Mouse (Mus musculus): Measurements from ENCODE around the gene Hlx.

GRCm38 (mm10) chr1:184731091-184731640 lies 1.3 kb downstream of the Hlx start:
- TF ChIP-seq POU5F1 (IDR thresholded peaks at IDR 0.05; ENCODE audit: borderline replicate concordance, low read length) = no peak
- no peak for TF ChIP-seq CTCF (conservative IDR thresholded peaks at IDR 0.05; ENCODE audit: low read length)
